Mouse (Mus musculus): ENCODE measurements at regions not wholly inside any gene's neighbourhood (a gene's known extent, or its start where the extent isn't known, plus 50 kb on each side); places are given as distances from the start of the nearest gene placed in this dataset.
"Not testable (repeated sequence)": the region's sequence is repeated elsewhere in the genome, so short reads cannot be mapped to it uniquely, and the experiment has no call there.

DNA sequence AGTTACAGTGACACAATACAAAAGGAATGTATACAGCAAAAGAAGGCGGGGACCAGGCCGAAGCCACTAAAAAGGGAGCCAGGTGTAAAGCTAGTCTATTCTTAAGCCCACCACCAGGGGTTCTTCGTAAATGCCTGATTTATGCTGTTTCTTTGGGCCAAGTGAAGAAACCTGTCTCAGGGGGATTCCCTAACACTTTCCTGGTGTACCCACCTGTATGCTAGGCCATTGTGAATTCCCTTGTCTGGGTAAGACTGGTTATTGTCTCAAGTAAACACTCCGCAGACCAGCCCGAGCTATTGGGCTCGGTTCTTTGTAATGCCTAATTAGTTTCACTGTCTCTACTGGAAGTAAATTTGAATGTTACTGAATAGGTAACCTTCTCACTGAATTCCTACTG, 722.3 kb upstream of the Impad1 start:
- peak; percentile 28 for TF ChIP-seq CTCF (conservative IDR thresholded peaks at IDR 0.05; ENCODE audit: low read length)
- not testable (repeated sequence) for TF ChIP-seq POU5F1 (IDR thresholded peaks at IDR 0.05; ENCODE audit: borderline replicate concordance, low read length)
